Mouse (Mus musculus): Measurements from ENCODE around the gene Flna.

DNA sequence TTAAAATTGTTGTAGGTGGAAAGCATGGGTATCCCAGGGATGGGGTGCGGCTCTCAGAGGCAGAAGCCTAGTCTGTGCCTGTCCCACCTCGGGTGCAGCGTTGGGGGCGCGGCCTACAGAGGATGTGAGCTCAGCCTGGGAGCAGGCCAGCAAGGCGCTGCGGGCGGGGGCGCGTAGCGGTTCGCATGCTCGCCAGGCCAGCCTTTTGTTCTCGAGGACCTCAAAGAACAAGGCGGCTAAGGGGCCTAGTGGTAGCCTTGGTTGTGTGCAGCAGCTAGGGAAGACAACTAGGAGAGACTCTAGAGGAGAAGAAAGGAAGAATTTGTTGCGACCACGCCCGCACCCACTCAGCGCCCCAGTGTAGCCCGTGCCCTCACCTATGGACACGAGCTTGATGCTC lies 3.9 kb downstream of the Flna start:
- TF ChIP-seq E2F4 (IDR thresholded peaks at IDR 0.05; ENCODE audit: insufficient read depth) (no peak), MAX (IDR thresholded peaks at IDR 0.05; ENCODE audit: low read depth) (no peak), POLR2A (IDR thresholded peaks at IDR 0.05; ENCODE audit: insufficient read length, low read depth) (peak; percentile 72), TCF3 (IDR thresholded peaks at IDR 0.05; ENCODE audit: insufficient read length, low read depth) (no peak), SRF (IDR thresholded peaks at IDR 0.05; ENCODE audit: control insufficient read depth, insufficient read length, low read depth) (no peak), REST (IDR thresholded peaks at IDR 0.05; ENCODE audit: insufficient read depth, insufficient read length) (no peak), USF1 (IDR thresholded peaks at IDR 0.05; ENCODE audit: low read depth) (no peak), POLR2AphosphoS2 (IDR thresholded peaks at IDR 0.05; ENCODE audit: insufficient read length, low read depth) (peak; percentile 85), MYOG (IDR thresholded peaks at IDR 0.05; ENCODE audit: control insufficient read depth in 1 of 3, insufficient read depth in 1 of 3, insufficient read length in 2 of 3, low read depth in 2 of 3) (peak in 1 of 3 experiments; percentile 8)
